Mouse (Mus musculus) hindbrain, embryonic 14.5 days (tissue): Measurements from ENCODE around the gene Tmtc1. TPM values are rescaled to one million over a fixed set of nuclear protein-coding genes. Genes with fewer than 3 reads are reported as not detected.

ENCODE experiments used
- ATAC-seq: fragments of 200-750 bp; cut with Nextera tagmentation; 2 replicates; pipeline ENCODE4 v1.8.0; 2017; ENCODE audit warnings: moderate number of reproducible peaks, mild to moderate bottlenecking, moderate TSS enrichment, moderate library complexity; ENCODE audit not compliant: low FRiP score
- DNase-seq: peaks from one replicate; pipeline ENCODE4 v3.0.0-alpha.2; 2015; ENCODE audit warnings: low spot score
- H3K27ac ChIP-seq: fragments of 300-500 bp; sonication (generic); 2 replicates; pipeline ENCODE4 v1.5.1; 2014; ENCODE audit warnings: mild to moderate bottlenecking, moderate library complexity
- H3K27me3 ChIP-seq: fragments of 300-500 bp; sonication (generic); 2 replicates; pipeline ENCODE4 v1.6.1; 2014; ENCODE audit warnings: mild to moderate bottlenecking, low read length, mixed read lengths; ENCODE audit not compliant: control insufficient read depth, insufficient read depth
- H3K36me3 ChIP-seq: fragments of 300-500 bp; sonication (generic); replicated peaks from 2 replicates; pipeline ENCODE4 v1.6.1; 2014; ENCODE audit not compliant: control insufficient read depth, insufficient read depth
- H3K4me1 ChIP-seq: fragments of 300-500 bp; sonication (generic); replicated peaks from 2 replicates; pipeline ENCODE4 v1.6.1; 2014; ENCODE audit warnings: antibody characterized with exemption, low read length, mixed read lengths; ENCODE audit not compliant: control insufficient read depth, insufficient read depth
- H3K4me2 ChIP-seq: fragments of 300-500 bp; sonication (generic); replicated peaks from 2 replicates; pipeline ENCODE4 v1.6.1; 2014; ENCODE audit warnings: mild to moderate bottlenecking, moderate library complexity
- H3K4me3 ChIP-seq: fragments of 300-500 bp; sonication (generic); replicated peaks from 2 replicates; pipeline ENCODE4 v1.5.1; 2014; ENCODE audit warnings: mild to moderate bottlenecking, low read length
- H3K9ac ChIP-seq: fragments of 300-500 bp; sonication (generic); 2 replicates; pipeline ENCODE4 v1.6.1; 2014
- H3K9me3 ChIP-seq: fragments of 300-500 bp; sonication (generic); 2 replicates; pipeline ENCODE4 v1.6.1; 2016; ENCODE audit warnings: low read length; ENCODE audit not compliant: control insufficient read depth
- WGBS: fragments of 180-500 bp; shearing (Covaris S2); extraction: QIAGEN DNeasy Blood & Tissue Kit; methylation state at CpG from one replicate; pipeline ENCODE4 v1.1.7; 2014; 5-methylcytosine and 5-hydroxymethylcytosine counted together
- polyA plus RNA-seq: library from polyadenylated mRNA; unstranded; fragments of >200 nt; fragmentation: Nextera tagmentation; extraction: Ambion mirVana; gene quantifications from 2 replicates; pipeline ENCODE4 v1.2.1, GENCODE M21; 2014

The Tmtc1 gene
- polyA plus RNA-seq, 1 experiment from 2014 or later, result 5.3 TPM

- Histone ChIP-seq H3K9ac (no peak overlapping the region), H3K4me1 (peaks cover 7% of the 10 kb centered on the region; the same call in 1 of the 2 replicates), H3K27ac (no peak overlapping the region), H3K4me3 (no peak overlapping the region), H3K4me2 (no peak overlapping the region), H3K9me3 (no peaks in the 10 kb centered on the region), H3K27me3 (no peaks in the 10 kb centered on the region), H3K36me3 (no peaks in the 10 kb centered on the region)
- ATAC-seq (no peak), DNase-seq (no peak)
- WGBS, result 64% methylated on average over 4 of the region's 4 CpGs
Observed at GRCm38 (mm10) chr6:148283224-148283881, 160.8 kb downstream of the Tmtc1 start.

GRCm38 (mm10) chr6:148279240-148279639 lies 164.9 kb downstream of the Tmtc1 start:
- H3K4me2 ChIP-seq, result no peak overlapping the region
- H3K9ac ChIP-seq, result no peak overlapping the region
- H3K27me3 ChIP-seq, result no peaks in the 10 kb centered on the region
- DNase-seq, result no peak
- no peak overlapping the region for H3K27ac ChIP-seq
- no peaks in the 10 kb centered on the region for H3K36me3 ChIP-seq
- H3K4me3 ChIP-seq, result no peak overlapping the region
- WGBS, result 48% methylated on average over 6 of the region's 6 CpGs
- ATAC-seq, result peak; percentile 65
- H3K4me1 ChIP-seq, result peaks cover 7% of the 10 kb centered on the region; the same call in 1 of the 2 replicates
- H3K9me3 ChIP-seq, result no peaks in the 10 kb centered on the region

GRCm38 (mm10) chr6:148276418-148276817 lies 167.8 kb downstream of the Tmtc1 start:
- Histone ChIP-seq H3K27ac (no peak overlapping the region), H3K4me2 (no peak overlapping the region), H3K9ac (no peak overlapping the region), H3K4me3 (no peak overlapping the region), H3K9me3 (no peaks in the 10 kb centered on the region), H3K27me3 (no peaks in the 10 kb centered on the region), H3K4me1 (peaks cover 3% of the 10 kb centered on the region; the same call in 1 of the 2 replicates), H3K36me3 (no peaks in the 10 kb centered on the region)
- WGBS, result 96% methylated on average over 1 of the region's 1 CpGs
- DNase-seq, result no peak
- no peak for ATAC-seq

- no peak overlapping the region for H3K9ac ChIP-seq
- H3K36me3 ChIP-seq, result no peaks in the 10 kb centered on the region
- ATAC-seq, result no peak
- H3K4me3 ChIP-seq, result no peak overlapping the region
- H3K27ac ChIP-seq, result no peak overlapping the region
- no peak overlapping the region for H3K4me2 ChIP-seq
- DNase-seq, result no peak
- H3K4me1 ChIP-seq, result peaks cover 3% of the 10 kb centered on the region; the same call in 1 of the 2 replicates
- 92% methylated on average over 4 of the region's 4 CpGs for WGBS
- H3K9me3 ChIP-seq, result no peaks in the 10 kb centered on the region
- no peaks in the 10 kb centered on the region for H3K27me3 ChIP-seq
Observed at GRCm38 (mm10) chr6:148275046-148275445, 169.1 kb downstream of the Tmtc1 start.

- H3K9ac ChIP-seq, result no peak overlapping the region
Observed at GRCm38 (mm10) chr6:148260729-148261101, 183.5 kb downstream of the Tmtc1 start.

GRCm38 (mm10) chr6:148259979-148260728 lies 184.0 kb downstream of the Tmtc1 start:
- 35% methylated on average over 4 of the region's 4 CpGs for WGBS
- no peaks in the 10 kb centered on the region for H3K9me3 ChIP-seq
- no peaks in the 10 kb centered on the region for H3K36me3 ChIP-seq
- ATAC-seq, result peak; percentile 86
- no peak overlapping the region for H3K4me3 ChIP-seq
- peaks cover 5% of the 10 kb centered on the region; the same call in 1 of the 2 replicates for H3K4me1 ChIP-seq
- H3K27me3 ChIP-seq, result no peaks in the 10 kb centered on the region
- H3K9ac ChIP-seq, result no peak overlapping the region
- DNase-seq, result peak; percentile 55
- no peak overlapping the region for H3K4me2 ChIP-seq
- H3K27ac ChIP-seq, result peak overlapping the region; percentile 45; the same call in 1 of the 2 replicates

More at GRCm38 (mm10) chr6:148260729-148261101, 183.5 kb downstream of the Tmtc1 start:
- no peak overlapping the region for H3K4me3 ChIP-seq
- no peak for DNase-seq
- no peaks in the 10 kb centered on the region for H3K9me3 ChIP-seq
- H3K27me3 ChIP-seq, result no peaks in the 10 kb centered on the region
- peak; percentile 33; the same call in 1 of the 2 replicates for ATAC-seq
- H3K4me2 ChIP-seq, result no peak overlapping the region
- 71% methylated on average over 6 of the region's 6 CpGs for WGBS
- H3K36me3 ChIP-seq, result no peaks in the 10 kb centered on the region
- H3K4me1 ChIP-seq, result peaks cover 5% of the 10 kb centered on the region; the same call in 1 of the 2 replicates
- peak overlapping the region; percentile 45; the same call in 1 of the 2 replicates for H3K27ac ChIP-seq

- Histone ChIP-seq H3K27me3 (no peaks in the 10 kb centered on the region), H3K27ac (no peak overlapping the region), H3K4me1 (peaks cover 5% of the 10 kb centered on the region; the same call in 1 of the 2 replicates), H3K36me3 (no peaks in the 10 kb centered on the region), H3K9ac (no peak overlapping the region), H3K9me3 (no peaks in the 10 kb centered on the region), H3K4me3 (no peak overlapping the region), H3K4me2 (no peak overlapping the region)
- no peak for ATAC-seq
- DNase-seq, result no peak
- WGBS, result 65% methylated on average over 8 of the region's 8 CpGs
Observed at GRCm38 (mm10) chr6:148259074-148259473, 185.1 kb downstream of the Tmtc1 start.

- Histone ChIP-seq H3K36me3 (no peaks in the 10 kb centered on the region), H3K4me2 (no peak overlapping the region), H3K27me3 (no peaks in the 10 kb centered on the region), H3K27ac (no peak overlapping the region), H3K4me3 (no peak overlapping the region), H3K9me3 (no peaks in the 10 kb centered on the region), H3K4me1 (peaks cover 11% of the 10 kb centered on the region), H3K9ac (no peak overlapping the region)
- ATAC-seq (no peak), DNase-seq (no peak)
- WGBS, result 93% methylated on average over 2 of the region's 2 CpGs
Observed at GRCm38 (mm10) chr6:148257805-148258204, 186.4 kb downstream of the Tmtc1 start.

GRCm38 (mm10) chr6:148256109-148256508 lies 188.1 kb downstream of the Tmtc1 start:
- WGBS, result 90% methylated on average over 3 of the region's 3 CpGs
- peaks cover 14% of the 10 kb centered on the region for H3K4me1 ChIP-seq

More at GRCm38 (mm10) chr6:148256109-148256508, 188.1 kb downstream of the Tmtc1 start:
- no peak overlapping the region for H3K4me2 ChIP-seq
- no peaks in the 10 kb centered on the region for H3K36me3 ChIP-seq
- H3K27me3 ChIP-seq, result no peaks in the 10 kb centered on the region
- no peak overlapping the region for H3K27ac ChIP-seq
- no peak for DNase-seq
- no peak overlapping the region for H3K9ac ChIP-seq
- ATAC-seq, result no peak
- H3K4me3 ChIP-seq, result no peak overlapping the region
- no peaks in the 10 kb centered on the region for H3K9me3 ChIP-seq
